In genomic region chr2:170343819-170344317, GRCm38 (mm10) we compare ENCODE assay signal across 8 mouse cellular contexts.
A peak's percentile ranks its signal among the peaks of the same experiment; 100 is the strongest.
DNase-seq lines count a peak whose midpoint lies in the region; ATAC-seq and TF ChIP-seq lines count a peak whose summit lies in the region.

No protein-coding gene starts in this region.

- WGBS in hindbrain, postnatal 0 days = 37% methylated on average over 10 of the region's 10 CpGs
- 42% methylated on average over 10 of the region's 10 CpGs for WGBS in midbrain, embryonic 13.5 days

- peak overlapping the region in 1 of 2 experiments; percentile 19; a peak in 1 of 4 replicates for H3K4me3 ChIP-seq in ES-E14 (ENCODE audit: insufficient read depth in 1 of 2, low read depth in 1 of 2, low read length in 2 of 2, poor library complexity in 1 of 2, severe bottlenecking in 1 of 2)
- H3K4me3 ChIP-seq in hindbrain, postnatal 0 days (ENCODE audit: low read length) = no peak overlapping the region
- no peak overlapping the region for H3K4me3 ChIP-seq in midbrain, embryonic 13.5 days (replicated peaks)

- peak; percentile 91 for DNase-seq in heart, adult 11 months
- no peak for DNase-seq in heart, postnatal 4 days
- DNase-seq in ES-E14 (ENCODE audit: low read depth, low spot score) = no peak
- DNase-seq in hindbrain, postnatal 0 days (ENCODE audit: low spot score) = no peak
- DNase-seq in layer of hippocampus, postnatal 10 days (ENCODE audit: low spot score in 2 of 2) = no peak
- no peak for DNase-seq in right cerebral cortex, postnatal 4 days
- no peak for DNase-seq in cerebellum, adult 8-10 months

- peak overlapping the region; percentile 22 for H3K9ac ChIP-seq in ES-E14 (ENCODE audit: insufficient read depth, low read depth, low read length, poor library complexity, severe bottlenecking)
- no peak overlapping the region for H3K9ac ChIP-seq in hindbrain, postnatal 0 days (replicated peaks; ENCODE audit: low read length)
- H3K9ac ChIP-seq in midbrain, embryonic 13.5 days (replicated peaks) = no peak overlapping the region

- H3K36me3 ChIP-seq in ES-E14 (ENCODE audit: control insufficient read depth, insufficient read depth, low read length, poor library complexity, severe bottlenecking) = no peaks in the 10 kb centered on the region
- H3K36me3 ChIP-seq in hindbrain, postnatal 0 days (ENCODE audit: insufficient read depth, low read length) = no peaks in the 10 kb centered on the region
- no peaks in the 10 kb centered on the region for H3K36me3 ChIP-seq in midbrain, embryonic 13.5 days

- H3K9me3 ChIP-seq in ES-E14 (ENCODE audit: control insufficient read depth, insufficient read depth, low read depth, low read length) = no peaks in the 10 kb centered on the region
- no peaks in the 10 kb centered on the region for H3K9me3 ChIP-seq in hindbrain, postnatal 0 days (ENCODE audit: low read length)
- no peaks in the 10 kb centered on the region for H3K9me3 ChIP-seq in midbrain, embryonic 13.5 days

- H3K27ac ChIP-seq in ES-E14 (ENCODE audit: insufficient read depth, low read depth, low read length, poor library complexity, severe bottlenecking) = no peak overlapping the region
- peak overlapping the region; percentile 79 for H3K27ac ChIP-seq in hindbrain, postnatal 0 days
- peak overlapping the region; percentile 68 for H3K27ac ChIP-seq in midbrain, embryonic 13.5 days

- TF ChIP-seq CTCF in hindbrain, postnatal 0 days (IDR thresholded peaks at IDR 0.05; ENCODE audit: low read depth) = no peak

- ATAC-seq in hindbrain, postnatal 0 days = peak; percentile 44; the same call in 1 of the 2 replicates
- ATAC-seq in midbrain, embryonic 13.5 days = peak; percentile 62

- no peaks in the 10 kb centered on the region for H3K27me3 ChIP-seq in hindbrain, postnatal 0 days (ENCODE audit: insufficient read depth, low read length)
- no peaks in the 10 kb centered on the region for H3K27me3 ChIP-seq in midbrain, embryonic 13.5 days

- H3K4me1 ChIP-seq in ES-E14 (ENCODE audit: control insufficient read depth in 2 of 2, insufficient read depth in 2 of 2, low read length in 2 of 2, poor library complexity in 1 of 2) = peaks cover 4 to 26% of the 10 kb centered on the region in 2 experiments; a peak in 3 of 4 replicates
- H3K4me1 ChIP-seq in hindbrain, postnatal 0 days (ENCODE audit: insufficient read depth, low read length) = 0 out of 2 replicates have a peak, but pooled peaks cover 4% of the 10 kb centered on the region
- H3K4me1 ChIP-seq in midbrain, embryonic 13.5 days (replicated peaks) = peaks cover 34% of the 10 kb centered on the region

- H3K4me2 ChIP-seq in hindbrain, postnatal 0 days (ENCODE audit: low read depth, low read length) = no peak overlapping the region
- no peak overlapping the region for H3K4me2 ChIP-seq in midbrain, embryonic 13.5 days (replicated peaks)

- in situ Hi-C loops in ES-E14 (cut with MboI; ENCODE audit: low sequenced_read_pairs in 2 of 2, unreplicated experiment in 2 of 2) = no loop called here

TF ChIP-seq in ES-E14, 5 proteins besides CTCF, POLR2A, EP300 and RAD21:
- TF ChIP-seq ZC3H11A (IDR thresholded peaks at IDR 0.05; ENCODE audit: borderline replicate concordance, low read depth, low read length) (no peak), CHD2 (IDR thresholded peaks at IDR 0.05; ENCODE audit: low read depth, low read length) (no peak)
